Mouse (Mus musculus) CH12.LX (cell line): ENCODE data around the gene Mta2.
"Not testable (repeated sequence)": the region's sequence is repeated elsewhere in the genome, so short reads cannot be mapped to it uniquely, and the experiment has no call there.

ENCODE experiments used
- BHLHE40 ChIP-seq: IDR thresholded peaks from 2 replicates; pipeline ENCODE4 v1.6.1; 2011; ENCODE audit warnings: mild to moderate bottlenecking, low read depth, low read length, improper control_type of control experiment
- CTCF ChIP-seq, 2 experiments: IDR thresholded peaks in 1 of 2; conservative IDR thresholded peaks in 1 of 2; 2 replicates each; pipeline ENCODE4 v1.5.1; 2011 to 2012; ENCODE audit warnings: low read depth in 2 of 2, low read length in 2 of 2, improper control_type of control experiment in 1 of 2, inconsistent platforms in 1 of 2, mild to moderate bottlenecking in 1 of 2, moderate library complexity in 1 of 2
- EP300 ChIP-seq: IDR thresholded peaks from 2 replicates; pipeline ENCODE4 v1.6.1; 2011; ENCODE audit warnings: low read length, improper control_type of control experiment
- HCFC1 ChIP-seq: IDR thresholded peaks from 2 replicates; pipeline ENCODE4 v1.6.1; 2012; ENCODE audit warnings: low read depth, mild to moderate bottlenecking, inconsistent platforms, low read length, improper control_type of control experiment
- JUND ChIP-seq: conservative IDR thresholded peaks from 2 replicates; pipeline ENCODE4 v1.6.1; 2011; ENCODE audit warnings: low read depth, low read length, improper control_type of control experiment
- MAFK ChIP-seq: IDR thresholded peaks from 2 replicates; pipeline ENCODE4 v1.6.1; 2011; ENCODE audit warnings: low read length, improper control_type of control experiment; ENCODE audit not compliant: insufficient replicate concordance
- MEF2A ChIP-seq: IDR thresholded peaks from 2 replicates; pipeline ENCODE4 v1.6.1; 2014; ENCODE audit warnings: low read depth, mild to moderate bottlenecking, inconsistent platforms, low read length, improper control_type of control experiment, borderline replicate concordance
- MXI1 ChIP-seq: IDR thresholded peaks from 2 replicates; pipeline ENCODE4 v1.6.1; 2011; ENCODE audit warnings: mild to moderate bottlenecking, low read depth, low read length, improper control_type of control experiment
- NRF1 ChIP-seq: IDR thresholded peaks from 2 replicates; pipeline ENCODE4 v1.6.1; 2014; ENCODE audit warnings: low read depth, mild to moderate bottlenecking, inconsistent platforms, low read length, improper control_type of control experiment, moderate library complexity
- POLR2AphosphoS2 ChIP-seq: IDR thresholded peaks from 2 replicates; pipeline ENCODE4 v1.6.1; 2011; ENCODE audit warnings: low read depth, low read length, improper control_type of control experiment
- TCF12 ChIP-seq: IDR thresholded peaks from 2 replicates; pipeline ENCODE4 v1.6.1; 2014; ENCODE audit warnings: low read depth, mild to moderate bottlenecking, inconsistent platforms, low read length, improper control_type of control experiment
- USF1 ChIP-seq: IDR thresholded peaks from 2 replicates; pipeline ENCODE4 v1.6.1; 2014; ENCODE audit warnings: low read depth, mild to moderate bottlenecking, inconsistent platforms, low read length, improper control_type of control experiment
- ZNF384 ChIP-seq: IDR thresholded peaks from 2 replicates; pipeline ENCODE4 v1.6.1; 2012; ENCODE audit warnings: low read depth, low read length, improper control_type of control experiment, inconsistent platforms

GRCm38 (mm10) chr19:8896231-8896630, 45.4 kb upstream of the Mta2 start:
- TF ChIP-seq EP300; ZNF384; CTCF (conservative IDR thresholded peaks at IDR 0.05 in 1 of 2, IDR thresholded peaks at IDR 0.05 in 1 of 2; ENCODE audit: low read depth in 2 of 2, low read length in 2 of 2); MAFK; MEF2A; NRF1; HCFC1; USF1; MXI1; BHLHE40; JUND; POLR2AphosphoS2; TCF12: not testable (repeated sequence)
